Mouse (Mus musculus) thymus, adult 2 months (tissue): ENCODE measurements around the gene Hes3. TPM values are rescaled to one million over a fixed set of nuclear protein-coding genes. Genes with fewer than 3 reads are reported as not detected.
A peak's percentile ranks its signal among the peaks of the same experiment; 100 is the strongest.

Experiments used
- DNase-seq: peaks from one replicate; pipeline ENCODE4 v3.0.0; 2021
- H3K27ac ChIP-seq: fragments of 200-500 bp; 2 replicates; pipeline ENCODE4 v1.5.1; 2012; ENCODE audit warnings: low read length, control low read depth; ENCODE audit not compliant: control insufficient read depth, insufficient read depth
- H3K27me3 ChIP-seq: fragments of 200-500 bp; 2 replicates; pipeline ENCODE4 v1.6.1; 2012; ENCODE audit warnings: mild to moderate bottlenecking, low read length, moderate library complexity, mixed read lengths; ENCODE audit not compliant: control insufficient read depth, insufficient read depth
- H3K36me3 ChIP-seq: fragments of 200-500 bp; 2 replicates; pipeline ENCODE4 v1.6.1; 2012; ENCODE audit warnings: mild to moderate bottlenecking, low read length, moderate library complexity; ENCODE audit not compliant: control insufficient read depth, insufficient read depth
- H3K4me1 ChIP-seq: fragments of 200-500 bp; replicated peaks from 2 replicates; pipeline ENCODE4 v1.6.1; 2012; ENCODE audit warnings: low read length; ENCODE audit not compliant: control insufficient read depth, insufficient read depth
- H3K4me3 ChIP-seq: fragments of 200-500 bp; 2 replicates; pipeline ENCODE4 v1.5.1; 2012; ENCODE audit warnings: mild to moderate bottlenecking, low read length, control low read depth, moderate library complexity; ENCODE audit not compliant: control insufficient read depth, insufficient read depth
- CTCF ChIP-seq: fragments of 200-500 bp; IDR thresholded peaks from 2 replicates; pipeline ENCODE4 v1.5.1; 2012; ENCODE audit warnings: mild to moderate bottlenecking, control low read depth, low read length, moderate library complexity, borderline replicate concordance; ENCODE audit not compliant: control insufficient read depth, poor library complexity, insufficient read depth; ENCODE audit errors: extremely low read depth
- POLR2A ChIP-seq: fragments of 200-500 bp; IDR thresholded peaks from 2 replicates; pipeline ENCODE4 v1.6.1; 2012; ENCODE audit warnings: mild to moderate bottlenecking, low read length, control low read depth, moderate library complexity; ENCODE audit not compliant: control insufficient read depth, poor library complexity, insufficient read depth; ENCODE audit errors: extremely low read depth
- WGBS: fragments of 180-500 bp; shearing (Covaris S2); methylation state at CpG from one replicate; pipeline ENCODE4 v1.1.7; 2018; 5-methylcytosine and 5-hydroxymethylcytosine counted together
- polyA plus RNA-seq: library from polyadenylated mRNA; depleted of rRNA; stranded (reverse); fragments of >200 nt; gene quantifications from 2 replicates; pipeline ENCODE4 v1.2.3, GENCODE M21; 2012

The Hes3 gene
- polyA plus RNA-seq, 1 experiment, result 0.19 TPM

DNA sequence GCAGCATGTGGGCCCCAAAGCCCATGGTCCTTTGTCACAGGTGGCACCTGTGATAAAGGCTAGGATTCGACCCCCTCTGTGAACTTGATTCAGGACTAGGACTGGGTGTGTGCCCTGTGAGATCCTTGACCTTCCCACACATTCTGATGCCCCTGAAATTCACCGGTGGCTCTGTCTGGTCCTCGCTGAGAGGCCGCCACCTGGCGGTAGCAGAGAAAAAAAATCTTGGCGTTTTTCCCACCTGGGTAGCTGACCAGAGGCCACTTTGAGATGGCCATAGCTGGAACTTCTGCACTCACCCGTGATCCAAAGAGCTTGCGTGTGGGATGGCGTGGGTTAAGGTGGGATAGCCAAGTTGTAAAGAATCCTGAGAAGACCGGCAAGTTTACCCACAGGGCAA is 6.0 kb downstream of the Hes3 start:
- H3K36me3 ChIP-seq, result no peaks in the 10 kb centered on the region
- H3K4me1 ChIP-seq, result peaks cover 20% of the 10 kb centered on the region
- no peak overlapping the region for H3K4me3 ChIP-seq
- 1% methylated on average over 10 of the region's 10 CpGs for WGBS
- H3K27ac ChIP-seq, result no peak overlapping the region
- peak; percentile 75; the same call in 1 of the 2 replicates for TF ChIP-seq CTCF
- no peak for TF ChIP-seq POLR2A
- H3K27me3 ChIP-seq, result peaks cover 8% of the 10 kb centered on the region; the same call in 1 of the 2 replicates
- peak; percentile 37 for DNase-seq

DNA sequence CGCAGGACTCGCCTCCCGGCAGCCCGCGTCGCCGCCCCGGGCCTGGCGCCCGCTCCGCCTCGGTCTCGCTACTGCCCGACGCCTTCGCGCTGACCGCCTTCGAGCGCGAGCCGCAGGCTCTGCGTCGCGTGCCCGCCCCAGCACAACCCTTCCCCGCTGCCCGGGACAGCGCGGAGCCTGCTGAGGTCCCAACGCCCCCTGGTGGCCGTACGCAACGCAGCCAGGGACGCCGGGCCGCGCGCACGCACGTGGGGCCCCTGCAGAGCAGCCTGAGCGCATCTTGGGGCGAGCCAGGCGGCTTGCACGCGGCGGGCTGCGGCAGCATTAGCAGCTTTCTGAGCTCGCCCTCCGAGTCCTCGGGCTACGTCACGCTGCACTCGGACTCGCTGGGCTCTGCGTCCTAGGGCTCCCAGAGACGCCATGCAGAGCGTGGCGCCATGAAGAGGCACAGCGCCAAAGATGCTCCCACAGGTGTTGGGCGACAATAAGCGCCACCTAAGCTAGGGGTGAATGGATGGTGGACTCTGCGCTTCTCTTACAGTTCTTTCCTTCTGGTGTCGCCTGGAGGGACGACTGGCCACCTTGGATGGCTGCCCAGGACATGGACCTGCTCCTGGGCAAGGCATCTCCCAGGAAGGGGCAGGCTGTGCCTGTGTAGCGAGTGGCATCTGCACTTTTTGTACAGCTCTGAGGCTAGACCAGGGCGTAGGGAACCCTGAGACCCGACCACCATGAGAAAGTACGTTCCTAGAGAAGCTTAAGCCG is 8.1 kb downstream of the Hes3 start:
- Histone ChIP-seq H3K36me3 (no peaks in the 10 kb centered on the region), H3K4me3 (peak overlapping the region; percentile 28), H3K4me1 (peaks cover 20% of the 10 kb centered on the region), H3K27ac (no peak overlapping the region), H3K27me3 (peaks cover 8% of the 10 kb centered on the region; the same call in 1 of the 2 replicates)
- peak; percentile 86 for DNase-seq
- peak; percentile 97 for TF ChIP-seq CTCF
- TF ChIP-seq POLR2A, result no peak
- WGBS, result 5% methylated on average over 70 of the region's 70 CpGs

DNA sequence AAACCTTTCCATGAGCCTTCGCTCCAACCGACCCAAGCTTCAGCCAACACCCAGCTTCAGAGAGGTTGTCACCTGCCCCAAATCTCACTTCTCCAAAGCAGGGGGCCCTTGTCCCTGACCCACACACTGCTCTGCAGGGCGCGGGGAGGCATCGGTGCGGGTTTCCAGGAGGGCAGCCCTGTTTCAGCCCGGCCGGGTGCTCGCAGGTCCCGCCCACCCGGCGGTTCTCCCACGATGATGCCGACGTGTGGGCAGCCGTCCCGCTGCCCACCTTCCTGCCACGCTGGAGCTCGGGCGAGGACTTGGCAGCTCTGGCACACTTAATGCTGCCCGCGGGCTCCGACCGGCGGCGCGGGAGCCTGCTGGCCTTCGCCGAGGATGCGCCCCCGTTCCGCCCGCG is 8.7 kb downstream of the Hes3 start:
- 14% methylated on average over 34 of the region's 34 CpGs for WGBS
- Histone ChIP-seq H3K4me3 (peak overlapping the region; percentile 28; the same call in 1 of the 2 replicates), H3K27me3 (peaks cover 8% of the 10 kb centered on the region; the same call in 1 of the 2 replicates), H3K36me3 (no peaks in the 10 kb centered on the region), H3K27ac (no peak overlapping the region), H3K4me1 (peaks cover 20% of the 10 kb centered on the region)
- no peak for DNase-seq
- TF ChIP-seq POLR2A, result no peak
- no peak for TF ChIP-seq CTCF

DNA sequence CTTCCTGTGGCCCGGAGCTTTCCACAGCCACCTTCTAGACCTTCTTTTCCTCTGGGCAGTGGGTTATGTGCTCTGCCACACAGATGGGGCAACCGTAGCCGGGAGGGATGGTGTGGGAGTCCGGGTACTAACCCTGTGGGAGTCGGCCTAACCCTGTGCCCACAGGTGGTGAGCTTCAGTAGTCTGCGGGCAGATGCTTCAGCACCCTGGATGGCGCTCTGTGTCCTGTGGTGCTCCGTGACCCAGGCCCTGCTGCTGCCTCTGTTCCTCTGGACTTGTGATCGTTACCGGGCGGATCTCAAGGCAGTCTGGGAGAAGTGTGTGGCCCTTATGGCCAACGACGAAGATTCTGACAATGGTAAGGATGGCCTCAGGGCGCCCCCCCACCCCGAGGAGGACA is 9.9 kb downstream of the Hes3 start:
- no peak for DNase-seq
- Histone ChIP-seq H3K27me3 (peaks cover 8% of the 10 kb centered on the region; the same call in 1 of the 2 replicates), H3K4me3 (no peak overlapping the region), H3K27ac (no peak overlapping the region), H3K4me1 (peaks cover 18% of the 10 kb centered on the region), H3K36me3 (no peaks in the 10 kb centered on the region)
- TF ChIP-seq POLR2A (no peak), CTCF (no peak)
- 56% methylated on average over 15 of the region's 15 CpGs for WGBS

DNA sequence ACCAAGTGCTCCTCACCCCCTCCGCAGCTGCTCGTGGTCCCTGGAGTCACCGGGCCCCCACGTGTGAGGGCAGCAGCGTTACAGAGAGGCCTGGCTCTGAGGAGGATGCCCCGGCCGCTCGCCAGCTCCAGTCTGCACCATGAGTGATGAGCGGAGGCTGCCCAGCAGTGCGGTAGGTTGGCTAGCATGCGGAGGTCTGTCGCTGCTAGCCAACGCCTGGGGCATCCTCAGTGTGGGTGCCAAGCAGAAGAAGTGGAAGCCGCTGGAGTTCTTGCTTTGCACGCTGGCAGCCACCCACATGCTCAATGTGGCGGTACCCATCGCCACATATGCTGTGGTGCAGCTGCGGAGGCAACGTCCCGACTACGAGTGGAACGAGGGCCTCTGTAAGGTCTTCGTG is 12.5 kb downstream of the Hes3 start:
- Histone ChIP-seq H3K36me3 (no peaks in the 10 kb centered on the region), H3K4me1 (peaks cover 18% of the 10 kb centered on the region), H3K4me3 (no peak overlapping the region), H3K27me3 (peaks cover 10% of the 10 kb centered on the region; the same call in 1 of the 2 replicates), H3K27ac (no peak overlapping the region)
- 87% methylated on average over 23 of the region's 23 CpGs for whole genome bisulfite sequencing
- no peak for DNase-seq
- TF ChIP-seq CTCF (no peak), POLR2A (no peak)

DNA sequence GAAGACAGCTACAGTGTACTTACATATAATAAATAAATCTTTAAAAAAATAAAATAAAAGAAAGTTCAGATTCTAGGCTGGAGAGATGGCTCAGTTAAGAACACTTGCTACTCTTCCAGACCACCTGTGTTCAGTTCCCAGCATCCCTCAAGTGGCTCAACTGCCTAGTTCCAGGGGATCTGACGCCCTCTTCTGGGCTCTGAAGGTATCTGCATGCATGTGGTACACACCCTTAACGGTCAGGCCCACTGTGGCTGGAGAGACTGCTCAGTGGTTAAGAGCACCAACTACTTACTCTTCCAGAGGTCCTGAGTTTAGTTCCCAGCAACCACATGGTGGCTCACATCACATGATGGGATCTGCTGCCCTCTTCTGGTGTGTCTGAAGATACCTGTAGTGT is 13.5 kb downstream of the Hes3 start:
- 79% methylated on average over 2 of the region's 2 CpGs for WGBS
- Histone ChIP-seq H3K4me3 (no peak overlapping the region), H3K36me3 (no peaks in the 10 kb centered on the region), H3K27ac (no peak overlapping the region), H3K27me3 (peaks cover 8% of the 10 kb centered on the region; the same call in 1 of the 2 replicates), H3K4me1 (peaks cover 13% of the 10 kb centered on the region)
- DNase-seq, result no peak
- TF ChIP-seq POLR2A (no peak), CTCF (no peak)
